Mouse (Mus musculus) liver, embryonic 14 days (tissue): Measurements from ENCODE around the gene Vmn1r19. TPM values are rescaled to one million over a fixed set of nuclear protein-coding genes. Genes with fewer than 3 reads are reported as not detected.

Source experiments
- polyA plus RNA-seq: library from polyadenylated mRNA; depleted of rRNA; stranded (reverse); fragments of >200 nt; gene quantifications from 2 replicates; pipeline ENCODE4 v1.2.3, GENCODE M21; 2012; rRNA removed

The Vmn1r19 gene
- not detected in 2 replicates for polyA plus RNA-seq

GRCm38 (mm10) chr6:57403480-57403879 lies at the start of gene Vmn1r19:
Vmn1r19 (plus strand) TSS chr6:57403780.

GRCm38 (mm10) chr6:57363627-57364026 lies 40.0 kb upstream of the Vmn1r19 start, which contains the start of gene Vmn1r17:
Vmn1r17 (minus strand) TSS chr6:57363727.

GRCm38 (mm10) chr6:57395683-57396082 lies 7.9 kb upstream of the Vmn1r19 start, which contains the start of gene Vmn1r18:
Vmn1r18 (minus strand) TSS chr6:57395783.

GRCm38 (mm10) chr6:57428630-57429029 lies 25.1 kb downstream of the Vmn1r19 start, which contains the start of gene Vmn1r20:
Vmn1r20 (plus strand) TSS chr6:57428930.

Other genes with a start within 250 kb of the Vmn1r19 start
- not detected in 2 replicates for gene Vmn1r12, start 246.9 kb upstream of the Vmn1r19 start, polyA plus RNA-seq
- gene Vmn1r13, start 200.5 kb upstream of the Vmn1r19 start, polyA plus RNA-seq, result not detected in 2 replicates
- gene Vmn1r14, start 172.1 kb upstream of the Vmn1r19 start, polyA plus RNA-seq, result not detected in 2 replicates
- gene Vmn1r15, start 145.8 kb upstream of the Vmn1r19 start, polyA plus RNA-seq, result not detected in 2 replicates
- gene Vmn1r16, start 74.3 kb upstream of the Vmn1r19 start, polyA plus RNA-seq, result not detected in 2 replicates
- not detected in 2 replicates for gene Vmn1r17, start 40.1 kb upstream of the Vmn1r19 start, polyA plus RNA-seq
- not detected in 2 replicates for gene Vmn1r18, start 8.0 kb upstream of the Vmn1r19 start, polyA plus RNA-seq
- gene Vmn1r20, start 25.1 kb downstream of the Vmn1r19 start, polyA plus RNA-seq, result not detected in 2 replicates
- gene Ppm1k, start 131.7 kb downstream of the Vmn1r19 start, polyA plus RNA-seq, result 2.2 and 2.4 TPM in 2 replicates
- 2.3 and 3.3 TPM in 2 replicates for gene Herc6, start 177.2 kb downstream of the Vmn1r19 start, polyA plus RNA-seq